Mouse (Mus musculus) spleen, embryonic (tissue): ENCODE measurements around the gene Cacna1i.

ENCODE experiments used
- CTCF ChIA-PET: fragments of 350-600 bp; sonication (Branson Sonifier 250); formaldehyde crosslinking; loops from one replicate; lab custom pipeline; 2022; lab: Charles Lee

Cacna1i gene

DNA sequence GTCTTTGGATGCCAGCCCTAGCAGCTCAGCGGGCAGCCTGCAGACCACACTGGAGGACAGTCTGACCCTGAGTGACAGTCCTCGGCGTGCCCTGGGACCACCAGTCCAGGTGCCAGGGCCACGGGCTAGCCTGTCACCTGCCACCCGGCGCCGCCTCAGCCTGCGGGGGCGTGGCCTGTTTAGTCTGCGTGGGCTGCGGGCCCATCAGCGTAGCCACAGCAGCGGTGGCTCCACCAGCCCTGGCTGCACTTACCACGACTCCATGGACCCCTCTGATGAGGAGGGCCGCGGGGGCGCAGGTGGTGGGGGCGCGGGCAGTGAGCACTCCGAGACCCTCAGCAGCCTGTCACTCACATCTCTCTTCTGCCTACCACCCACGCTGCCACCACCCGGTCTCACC lies 108.0 kb downstream of the Cacna1i start:
- CTCF ChIA-PET: no interaction called here

DNA sequence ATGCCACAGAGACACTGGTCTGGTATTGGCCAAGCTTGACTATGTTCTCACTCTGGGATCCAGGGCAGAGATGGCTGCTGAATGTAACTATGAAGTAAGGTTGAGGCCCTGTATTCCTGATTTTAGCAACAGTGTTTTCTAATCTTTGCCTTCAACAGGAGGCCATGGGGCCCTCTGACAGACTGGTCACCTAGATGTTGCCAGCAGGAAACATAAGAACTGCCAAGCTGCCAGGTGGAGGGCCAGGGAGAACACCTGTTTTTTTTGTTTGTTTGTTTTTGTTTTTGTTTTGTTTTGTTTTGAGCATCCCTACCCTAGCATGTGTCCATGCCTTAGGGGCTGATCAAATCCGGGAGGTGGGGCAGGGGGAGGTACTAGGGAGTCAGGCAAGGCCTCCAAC lies 112.4 kb downstream of the Cacna1i start:
- CTCF ChIA-PET: no interaction called here

DNA sequence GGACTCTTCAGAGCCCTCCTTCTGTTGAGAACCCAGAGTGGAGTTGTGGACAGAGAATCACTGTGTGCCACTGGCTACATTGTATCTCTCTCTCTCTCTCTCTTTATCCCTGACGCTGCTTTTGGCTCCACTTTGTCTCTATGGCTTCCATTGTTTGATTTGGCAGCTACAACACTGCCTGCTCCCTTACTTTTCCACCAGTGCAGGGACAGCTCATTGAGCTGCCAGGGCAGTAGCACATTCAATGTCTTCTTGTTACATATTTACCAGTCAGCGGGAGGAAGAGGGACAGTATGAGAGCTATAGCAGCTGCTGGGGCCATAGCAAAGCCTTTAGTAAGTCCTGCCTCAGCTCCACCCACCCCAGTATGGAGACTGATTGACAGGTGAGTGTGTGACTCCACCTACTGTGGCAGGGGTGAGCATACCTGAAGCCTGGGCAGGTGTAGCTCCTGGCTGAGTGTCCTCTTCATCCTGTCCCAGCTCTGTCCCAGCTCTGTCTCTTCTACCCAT lies 114.4 kb downstream of the Cacna1i start:
- CTCF ChIA-PET: no interaction called here

DNA sequence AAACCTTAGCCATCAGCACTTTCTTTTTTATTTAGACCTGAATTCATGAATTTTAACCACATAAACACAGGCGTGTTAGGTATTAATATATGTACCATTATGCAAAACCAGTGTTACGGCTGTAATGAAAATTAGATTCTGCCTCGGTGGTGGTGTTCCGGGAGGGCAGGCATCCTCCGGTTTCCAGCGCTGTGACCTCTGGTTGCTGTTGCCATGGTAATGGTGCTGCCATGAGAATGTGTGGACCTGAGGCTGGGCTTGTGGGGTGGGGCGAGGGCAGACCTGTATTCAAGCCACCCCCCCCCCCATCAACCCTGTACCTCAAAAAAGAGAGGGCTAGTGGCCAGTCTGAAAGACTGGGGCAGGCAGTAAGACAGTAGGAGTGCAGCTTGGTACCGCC lies 114.9 kb downstream of the Cacna1i start:
- CTCF ChIA-PET: no interaction called here

DNA sequence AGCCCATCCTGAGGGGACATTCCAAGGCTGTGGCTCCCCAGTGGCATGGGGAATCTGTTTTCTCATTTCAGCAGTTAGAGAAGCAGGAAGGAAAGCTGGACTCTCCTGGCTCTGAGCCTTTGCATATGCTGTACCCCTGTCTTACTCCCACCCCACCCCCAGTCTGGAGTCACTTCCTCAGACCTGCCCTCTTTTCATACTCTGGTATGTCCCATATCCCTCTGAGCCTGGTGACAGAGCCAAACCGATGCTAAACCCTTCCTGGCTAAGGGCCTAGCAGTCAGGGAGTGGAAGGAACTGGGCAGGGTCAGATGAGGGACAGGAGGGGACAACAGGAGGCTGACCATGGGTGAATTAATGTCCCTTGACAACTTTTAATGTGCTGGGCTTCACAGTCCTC lies 120.8 kb downstream of the Cacna1i start:
- CTCF ChIA-PET: no interaction called here

DNA sequence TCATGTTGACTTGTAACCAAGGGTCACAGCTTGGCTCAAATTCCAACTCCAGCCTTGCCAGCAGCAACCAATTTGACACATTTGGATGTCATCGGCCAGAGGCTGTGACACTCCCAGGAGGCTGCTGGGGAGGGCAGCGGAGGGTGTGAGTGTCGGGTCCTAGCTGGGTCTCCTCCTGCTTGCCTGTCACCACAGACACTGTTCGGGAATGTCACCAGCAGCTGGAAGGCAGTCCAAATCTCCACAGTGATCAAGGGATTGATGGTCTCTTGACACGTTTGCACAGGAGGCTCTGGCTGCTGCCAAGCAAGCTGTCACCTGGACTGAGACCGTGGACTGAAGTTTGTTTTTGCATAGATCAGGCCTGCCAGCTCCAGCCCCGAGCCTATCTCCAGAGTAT lies 123.6 kb downstream of the Cacna1i start:
- CTCF ChIA-PET: no interaction called here

DNA sequence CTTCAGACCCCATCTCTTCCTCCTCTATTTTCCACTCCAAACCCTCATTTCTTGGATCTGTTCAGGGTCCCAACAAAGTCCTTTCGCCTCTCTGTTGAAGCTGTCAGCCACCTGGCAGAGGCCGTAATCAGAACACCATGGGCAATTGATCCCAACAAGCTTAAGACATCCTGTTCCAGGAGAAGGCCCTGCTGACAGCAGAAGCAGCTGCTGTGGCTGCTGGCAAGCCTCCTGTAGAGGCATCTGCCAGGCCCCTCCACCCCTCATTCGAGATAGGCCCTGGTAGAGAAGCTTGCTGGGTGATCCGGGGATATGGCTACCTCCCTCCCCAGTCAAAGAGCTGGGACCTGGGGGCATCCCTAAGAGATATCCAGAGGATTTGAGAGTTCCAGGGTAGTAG lies 126.0 kb downstream of the Cacna1i start:
- CTCF ChIA-PET: no interaction called here

DNA sequence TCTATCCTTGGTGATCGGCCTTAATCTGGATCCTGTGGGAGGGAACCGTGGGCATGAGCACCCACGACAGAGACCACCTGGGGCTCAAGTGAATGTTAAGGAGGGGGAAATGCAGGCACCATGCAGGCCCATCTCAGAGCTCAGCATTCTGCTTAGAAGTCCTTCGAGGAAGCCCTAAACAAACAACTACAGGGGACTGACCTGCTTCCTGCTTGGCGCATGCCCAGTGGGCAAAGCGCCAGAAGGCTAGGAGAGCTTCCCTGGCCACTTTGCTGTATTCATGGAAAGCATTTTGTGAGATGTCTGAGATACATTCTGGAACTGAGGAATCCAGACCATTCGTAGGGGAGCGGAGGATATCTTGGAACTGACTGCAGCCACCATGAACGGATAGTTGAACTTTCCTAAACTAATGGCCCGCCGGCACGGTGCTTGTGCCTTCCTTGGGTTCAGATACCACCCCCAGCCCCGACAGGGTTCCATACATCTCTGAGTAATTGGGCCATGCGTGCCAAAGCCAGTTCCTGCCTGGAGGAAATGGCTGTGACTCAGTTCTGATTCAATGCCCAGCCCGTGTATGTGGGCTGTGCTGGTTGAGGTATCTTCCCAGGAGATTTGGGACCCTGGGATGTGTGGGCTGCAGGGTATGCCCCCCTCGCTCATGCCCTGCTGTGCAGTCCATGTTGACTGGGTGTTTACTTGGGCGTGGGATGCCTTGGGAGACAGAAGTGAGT lies 127.1 kb downstream of the Cacna1i start:
- CTCF ChIA-PET: no interaction called here

DNA sequence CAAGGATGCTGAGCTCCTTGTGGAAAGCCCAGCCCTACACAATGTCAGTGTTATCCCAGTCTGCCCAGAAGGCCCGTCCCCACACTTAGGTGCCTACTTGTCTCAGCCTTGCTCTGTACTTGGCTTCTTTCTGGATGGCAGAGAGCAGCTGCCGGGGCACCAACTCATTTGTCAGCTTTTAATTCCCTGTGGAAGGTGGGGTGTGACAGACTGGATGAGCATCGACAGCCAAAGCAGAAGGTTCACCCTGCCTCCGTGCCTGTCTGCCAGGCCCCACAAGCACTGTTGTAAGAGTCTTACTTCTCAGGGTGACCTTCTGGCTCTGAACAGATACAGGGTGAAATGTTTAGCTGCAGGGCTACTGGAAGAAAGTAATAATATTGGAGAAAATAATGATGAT lies 128.1 kb downstream of the Cacna1i start:
- CTCF ChIA-PET: no interaction called here

DNA sequence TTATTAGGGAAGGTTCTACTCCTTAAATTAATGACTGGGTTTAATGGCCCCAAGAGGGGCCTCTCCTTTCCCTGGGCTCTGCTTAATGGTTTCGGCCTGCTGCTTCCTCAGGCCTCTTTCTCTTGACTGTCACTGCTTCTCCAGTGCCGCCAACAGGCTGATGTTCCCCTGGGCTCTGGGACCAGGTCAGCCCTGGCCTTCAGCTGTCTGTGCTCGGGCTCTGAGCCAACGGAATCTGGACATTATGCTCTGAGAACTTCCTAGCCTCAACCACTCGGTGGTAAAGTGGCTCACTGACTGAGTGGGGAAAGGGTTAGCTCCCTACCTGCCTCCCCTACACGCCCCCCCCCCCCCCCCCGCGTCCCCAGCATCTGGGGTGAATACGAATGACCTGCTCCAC lies 130.0 kb downstream of the Cacna1i start:
- CTCF ChIA-PET: interaction anchor here (0.6 to 0.7 kb wide), 2 partner anchors 192 to 953 kb away, joined by 3 to 4 read pairs; no protein-coding TSS in a partner anchor

DNA sequence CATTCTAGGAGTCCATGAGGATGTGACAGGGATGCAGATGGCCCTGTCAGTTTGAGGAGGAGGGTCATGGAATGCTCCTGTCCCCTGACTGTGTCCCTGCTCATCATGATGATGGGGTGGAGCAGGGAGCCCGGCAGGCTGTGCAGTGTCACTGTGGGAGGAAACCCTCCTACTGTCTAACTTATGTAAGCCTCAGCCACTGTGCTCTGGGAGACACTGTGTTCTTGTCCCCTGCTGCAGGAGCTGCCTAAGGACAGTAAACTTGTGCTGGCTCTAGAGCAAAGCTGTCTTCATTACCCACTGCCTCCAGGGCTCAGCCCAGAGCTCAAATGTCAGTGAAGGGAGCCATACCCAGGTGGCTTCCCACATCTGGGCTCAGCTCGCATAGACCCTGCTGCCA lies 131.1 kb downstream of the Cacna1i start:
- CTCF ChIA-PET: no interaction called here

DNA sequence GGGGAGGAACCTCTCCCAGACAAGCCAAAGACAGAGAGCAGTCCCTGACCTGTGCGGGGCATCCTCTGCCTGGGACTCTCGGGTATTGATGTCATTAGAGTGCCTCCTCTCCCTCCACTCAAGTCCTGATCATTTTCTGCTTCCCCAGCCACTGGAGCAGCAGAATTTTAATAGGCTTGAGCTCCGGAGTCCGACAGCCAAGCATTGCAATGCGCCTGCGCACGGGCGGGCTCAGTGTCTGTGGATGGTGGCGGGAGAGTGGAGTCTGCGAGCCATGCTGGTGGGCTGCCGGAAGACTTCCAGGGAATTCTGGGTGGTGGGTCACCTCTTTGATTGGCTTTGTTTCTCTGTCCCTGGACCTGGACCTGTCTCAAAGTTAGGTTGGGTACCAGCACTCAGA lies 143.3 kb downstream of the Cacna1i start:
- CTCF ChIA-PET: interaction anchor here (0.5 kb wide), 1 partner anchor 128 kb away, joined by 3 read pairs; no protein-coding TSS in a partner anchor

DNA sequence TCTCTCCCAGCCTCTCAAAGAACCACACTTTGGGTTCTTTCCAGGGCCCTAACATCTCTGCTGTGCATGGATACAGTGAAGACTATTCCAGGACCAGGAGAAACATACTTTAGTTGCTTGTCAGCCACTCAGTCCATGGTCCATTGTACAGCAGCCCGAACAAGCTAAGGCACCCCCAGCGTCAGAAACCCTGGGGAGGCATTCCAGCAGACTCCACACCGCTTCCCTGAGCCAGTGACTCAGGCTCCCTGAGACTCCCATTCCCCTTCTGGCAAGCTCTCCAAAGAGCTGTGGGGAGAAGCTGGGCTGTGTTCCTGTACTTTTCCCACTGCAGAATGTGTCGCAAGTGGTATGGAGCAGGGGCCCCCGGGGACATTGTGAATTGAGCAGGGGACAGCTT lies 149.9 kb downstream of the Cacna1i start:
- CTCF ChIA-PET: no interaction called here

DNA sequence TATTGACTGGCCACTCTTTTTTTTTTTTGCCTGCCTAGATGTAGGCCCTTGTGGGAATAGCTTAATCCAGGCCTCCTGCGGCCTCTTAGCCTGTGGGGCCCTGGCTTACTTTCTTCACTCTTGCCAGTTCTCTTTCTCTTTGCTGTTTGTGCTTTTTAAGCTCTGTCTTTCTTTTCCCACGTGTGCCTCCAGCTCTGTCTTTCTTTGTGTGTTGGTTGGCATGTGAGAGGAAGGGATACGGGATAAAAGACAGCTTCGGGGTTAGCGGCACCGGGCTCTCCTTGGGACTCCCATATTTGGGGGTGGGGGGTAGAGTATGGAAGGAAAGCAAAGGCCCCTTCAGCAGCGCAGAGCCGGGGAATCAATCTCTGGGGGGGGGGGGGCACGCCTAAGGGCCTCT lies 151.0 kb downstream of the Cacna1i start:
- CTCF ChIA-PET: no interaction called here

DNA sequence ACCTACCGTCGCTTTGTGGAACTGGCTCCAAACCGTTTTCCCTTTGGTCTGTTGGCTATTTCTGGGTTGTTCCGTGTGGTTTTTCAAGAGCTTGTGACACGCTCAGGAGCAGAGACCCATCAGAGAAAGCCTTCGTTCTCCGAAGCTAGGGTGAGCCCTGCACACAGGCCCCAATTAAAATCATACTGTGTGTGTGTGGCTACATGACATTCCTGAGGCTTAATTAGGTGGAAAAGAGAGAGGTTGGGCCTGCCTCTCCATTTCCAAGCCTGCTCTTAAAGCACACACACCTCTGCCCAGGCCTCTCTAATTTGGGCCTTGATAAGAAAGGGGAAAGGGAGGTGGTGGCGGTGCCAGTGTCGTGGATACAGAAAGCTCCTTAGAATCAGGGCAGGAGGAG lies 151.4 kb downstream of the Cacna1i start:
- CTCF ChIA-PET: no interaction called here

DNA sequence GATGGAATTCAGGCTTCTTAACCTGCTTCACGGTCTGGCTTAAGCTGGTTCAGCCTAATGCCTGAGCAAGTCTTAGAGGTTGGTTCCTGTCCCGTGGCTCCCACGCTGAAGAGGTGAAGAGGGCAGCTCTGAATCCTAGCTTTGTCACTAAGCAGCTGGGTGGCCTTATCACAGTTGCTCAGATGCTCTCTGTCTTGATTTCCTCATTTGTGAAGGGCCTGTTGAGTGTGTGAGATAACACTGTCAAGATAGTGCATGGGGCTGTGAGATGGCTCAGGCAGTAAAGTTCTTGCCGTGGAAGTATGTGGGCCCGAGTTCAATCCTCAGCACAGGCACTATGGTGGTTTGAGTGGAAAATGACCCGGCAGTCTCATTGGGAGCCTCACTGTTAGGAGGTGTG lies 153.2 kb downstream of the Cacna1i start:
- CTCF ChIA-PET: no interaction called here

DNA sequence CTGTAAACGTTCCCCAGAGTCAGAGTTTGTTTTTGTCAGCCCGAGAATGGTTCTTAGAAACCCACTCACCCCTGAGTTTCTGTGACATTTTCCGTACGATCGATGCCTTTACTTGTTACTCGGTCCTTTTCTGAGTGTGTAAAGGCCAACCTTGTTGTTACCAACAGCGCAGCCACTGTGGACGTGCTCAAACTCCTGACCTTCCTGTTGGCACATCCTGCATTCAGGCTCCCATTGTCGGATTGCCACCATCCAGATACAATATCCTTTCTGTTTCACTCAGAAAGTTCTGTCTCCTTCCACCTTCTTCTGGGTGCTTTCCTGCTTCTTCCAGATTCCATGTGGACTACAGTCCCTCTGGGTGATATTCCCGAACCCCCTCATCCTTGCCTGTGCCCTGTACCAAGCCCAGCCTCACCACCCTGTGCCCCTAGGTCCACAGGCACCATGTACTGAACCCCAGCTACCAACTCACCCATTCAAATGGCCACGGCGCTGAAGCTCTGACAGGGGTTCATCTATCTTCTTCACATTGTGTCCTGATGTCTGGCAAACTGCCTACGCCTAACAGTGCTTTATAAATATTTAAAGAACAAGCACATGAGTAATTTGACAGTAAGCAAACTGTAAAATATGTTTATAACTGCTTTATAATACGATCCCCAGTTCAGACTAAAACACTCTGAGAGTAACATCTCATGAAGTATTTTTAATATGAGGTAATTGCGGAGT lies 159.1 kb downstream of the Cacna1i start:
- CTCF ChIA-PET: no interaction called here
